Mouse (Mus musculus) cerebellum, postnatal 36 days (tissue): ENCODE results near the gene Gal3st1.

ENCODE experiments used
- DNase-seq, 2 experiments: peaks; one replicate each; pipeline ENCODE4 v3.0.0; 2021 to 2022; ENCODE audit warnings: mixed read lengths in 2 of 2

Gene Gal3st1

DNA sequence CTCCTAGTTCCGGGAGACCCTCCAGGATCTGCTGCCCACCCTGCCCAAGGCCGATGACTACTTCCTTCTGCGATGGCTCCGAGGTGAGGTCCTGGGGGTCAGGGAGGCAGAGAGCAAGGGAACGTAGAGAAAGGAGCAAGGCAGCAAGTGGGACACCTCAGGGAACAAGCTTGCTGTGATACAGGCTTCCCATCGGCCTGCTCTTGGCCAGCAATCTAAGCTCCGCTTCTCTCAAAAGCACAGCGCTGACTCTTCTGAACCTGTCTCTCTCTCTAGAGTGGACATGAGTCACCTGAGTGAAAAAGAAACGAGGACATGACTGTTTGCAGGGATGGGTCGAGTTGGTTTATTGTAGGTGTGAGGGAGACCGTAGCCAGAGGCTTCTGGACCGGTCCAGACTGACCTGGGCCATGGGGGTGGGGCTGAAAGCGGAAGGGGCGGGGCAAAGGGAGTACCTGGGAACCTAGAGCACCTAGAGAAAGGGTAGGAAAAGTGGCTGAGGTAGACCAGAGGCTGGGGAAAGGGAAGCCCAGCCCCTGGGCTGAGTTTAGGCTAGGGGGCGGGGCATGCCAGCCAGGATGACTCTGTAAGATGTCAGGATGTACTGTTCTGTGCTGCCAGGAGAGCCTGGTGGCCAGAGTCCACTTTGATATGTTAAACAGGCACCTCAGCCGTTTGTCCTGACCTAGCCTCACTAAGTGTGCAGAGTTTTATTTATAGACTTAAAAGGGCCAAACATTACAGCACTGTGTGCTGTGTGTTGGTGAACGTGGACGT lies 51.9 kb downstream of the Gal3st1 start:
- DNase-seq, result no peak

DNA sequence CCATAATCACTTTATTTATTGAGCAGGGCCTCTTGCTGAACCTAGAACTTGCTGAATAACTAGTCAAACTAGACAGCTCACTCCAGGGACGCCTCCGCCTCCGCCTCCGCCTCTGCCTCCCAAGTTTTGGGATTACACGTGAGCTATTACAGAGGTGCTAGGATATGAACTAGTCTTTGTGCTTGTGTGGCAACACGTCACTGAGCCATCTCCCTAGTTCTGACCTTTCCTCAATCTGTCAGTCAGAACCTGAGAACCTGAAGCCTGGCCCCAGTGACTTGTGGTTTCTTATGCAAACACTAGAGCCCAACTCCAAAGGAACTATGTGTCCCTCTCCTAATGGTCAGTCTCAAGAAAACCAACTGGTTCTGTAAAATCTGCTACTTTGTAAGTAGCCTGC lies 52.5 kb downstream of the Gal3st1 start:
- no peak for DNase-seq

DNA sequence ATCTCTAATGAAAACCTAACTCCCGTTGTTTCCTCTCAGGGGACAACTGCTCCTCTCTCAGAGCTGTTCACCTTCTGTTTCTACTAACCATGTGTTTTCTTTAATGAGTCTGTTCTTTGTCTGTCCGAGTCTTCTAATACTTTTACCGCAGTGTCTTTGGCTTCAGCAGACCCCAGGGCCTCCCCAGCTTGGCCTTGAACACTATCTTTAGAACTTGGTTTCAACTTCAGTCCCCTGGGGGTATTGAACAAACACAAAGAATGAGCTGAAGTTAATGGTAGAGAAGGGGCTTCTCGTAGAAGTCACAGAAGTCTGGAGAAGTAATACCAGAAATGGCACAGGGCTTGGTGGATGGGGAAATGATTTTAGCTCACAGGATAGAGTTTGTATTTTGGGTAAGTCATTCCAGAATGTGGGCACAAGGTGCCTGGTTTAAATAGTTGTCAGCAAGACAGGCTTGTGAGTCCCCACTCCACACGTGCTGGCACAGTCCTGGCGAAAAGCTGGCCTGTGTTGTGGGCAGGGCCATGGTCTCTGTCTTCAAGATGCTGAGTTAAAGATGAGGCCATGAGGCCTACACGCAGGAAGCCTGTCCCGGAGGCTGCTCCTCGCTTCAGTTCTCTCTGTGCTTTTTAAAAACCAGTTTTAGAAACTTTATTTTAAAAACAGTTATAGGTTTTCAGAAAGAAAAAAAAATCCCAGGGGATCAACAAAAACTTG lies 53.1 kb downstream of the Gal3st1 start:
- no peak for DNase-seq

DNA sequence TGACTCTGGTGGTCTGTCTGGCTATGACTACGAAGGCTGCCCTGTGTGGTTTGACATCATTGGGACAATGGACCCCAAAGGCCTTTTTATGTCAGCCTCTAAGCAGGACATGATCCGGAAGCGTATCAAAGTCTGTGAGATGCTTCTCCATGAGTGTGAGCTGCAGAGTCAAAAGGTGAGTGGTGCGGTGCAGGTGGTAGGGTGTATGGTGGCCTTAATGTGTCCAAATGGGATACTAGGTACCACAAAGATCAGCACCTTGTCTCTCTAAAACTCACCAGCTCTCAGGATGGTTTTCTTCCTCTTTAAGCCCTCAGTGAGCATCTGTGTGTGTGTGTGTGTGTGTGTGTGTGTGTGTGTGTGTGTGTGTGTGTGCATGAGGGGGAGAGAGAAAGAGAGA lies 56.5 kb downstream of the Gal3st1 start:
- DNase-seq, result no peak

DNA sequence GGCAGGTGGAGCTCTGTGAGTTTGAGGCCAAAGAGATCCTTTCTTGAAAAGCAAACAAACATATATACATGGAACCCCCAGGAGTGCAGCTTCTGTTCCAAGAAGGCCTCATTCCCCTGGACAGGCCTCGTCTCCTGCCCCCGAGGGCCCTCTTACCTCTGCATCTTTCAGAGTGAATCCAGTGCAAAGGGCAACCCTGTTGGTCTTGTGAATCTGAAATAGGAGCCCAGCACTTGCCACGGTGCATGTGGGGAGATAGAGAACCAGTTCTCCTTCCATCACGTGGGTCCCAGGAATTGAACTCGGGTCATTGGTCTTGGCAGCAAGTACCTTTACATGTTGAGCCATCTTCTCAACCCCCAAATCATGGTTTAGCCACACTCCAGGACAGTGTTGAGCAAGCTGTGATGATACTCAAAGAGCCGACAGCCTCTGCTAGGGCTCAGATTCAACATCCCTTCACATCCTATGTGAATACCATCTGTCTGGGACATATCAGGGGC lies 57.7 kb downstream of the Gal3st1 start:
- DNase-seq, result no peak

DNA sequence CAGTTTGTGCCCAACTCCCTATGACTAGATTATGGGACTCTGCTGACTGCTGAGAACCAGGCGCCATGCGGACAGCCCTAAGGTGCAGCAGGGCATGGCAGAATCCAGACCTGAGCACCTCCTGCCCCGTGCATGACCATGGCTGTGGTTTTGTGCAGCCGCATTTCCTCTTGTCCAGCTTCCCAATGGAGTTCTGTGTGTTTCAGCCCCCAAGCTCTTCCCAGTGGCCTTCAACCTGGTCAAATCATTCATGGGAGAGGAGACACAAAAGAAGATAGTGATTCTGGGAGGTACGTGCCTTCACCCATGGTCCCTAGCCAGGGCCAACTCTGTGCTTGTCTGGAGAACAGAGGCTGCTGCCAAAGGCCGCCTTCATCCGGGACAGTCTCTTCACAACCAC lies 59.6 kb downstream of the Gal3st1 start:
- no peak for DNase-seq

DNA sequence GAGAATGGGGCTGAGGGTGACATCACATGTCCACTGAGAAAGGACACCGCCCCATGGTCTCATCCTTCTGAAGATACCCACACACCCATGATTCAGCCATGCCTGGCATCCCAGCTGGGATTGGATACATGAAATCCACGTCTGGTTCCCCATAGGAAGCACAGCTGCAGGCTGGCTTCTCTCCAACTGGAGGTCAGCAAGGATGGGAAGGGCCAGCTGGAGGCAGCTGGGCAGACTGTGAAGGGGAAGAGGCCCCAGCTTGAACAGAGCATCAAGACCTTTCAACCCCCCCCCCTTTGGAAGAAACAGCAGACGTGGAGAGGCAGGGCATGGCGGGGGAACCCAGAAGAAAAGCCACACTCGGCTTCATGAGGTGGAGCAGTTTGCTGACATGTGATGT lies 63.1 kb downstream of the Gal3st1 start:
- DNase-seq, result no peak

DNA sequence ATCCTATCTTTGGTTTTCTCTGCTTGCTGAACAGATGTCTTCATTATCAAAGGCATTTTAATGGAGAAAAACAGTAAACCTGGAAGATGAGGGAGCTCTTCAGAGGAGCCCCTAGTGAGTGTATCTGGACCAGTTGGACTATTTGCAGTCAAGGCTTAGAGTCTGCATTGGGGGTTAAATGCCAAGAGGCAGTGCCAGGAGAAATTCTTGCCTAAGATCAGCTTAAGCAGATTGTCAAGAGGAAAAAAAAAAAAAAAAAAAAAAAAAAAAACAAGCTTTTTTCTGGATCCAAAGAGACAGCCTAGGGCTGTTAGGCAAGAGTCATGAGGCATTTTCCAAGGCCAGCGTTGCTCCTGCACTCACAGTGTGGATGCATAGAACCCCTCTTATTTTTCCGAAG lies 64.3 kb downstream of the Gal3st1 start:
- no peak for DNase-seq

DNA sequence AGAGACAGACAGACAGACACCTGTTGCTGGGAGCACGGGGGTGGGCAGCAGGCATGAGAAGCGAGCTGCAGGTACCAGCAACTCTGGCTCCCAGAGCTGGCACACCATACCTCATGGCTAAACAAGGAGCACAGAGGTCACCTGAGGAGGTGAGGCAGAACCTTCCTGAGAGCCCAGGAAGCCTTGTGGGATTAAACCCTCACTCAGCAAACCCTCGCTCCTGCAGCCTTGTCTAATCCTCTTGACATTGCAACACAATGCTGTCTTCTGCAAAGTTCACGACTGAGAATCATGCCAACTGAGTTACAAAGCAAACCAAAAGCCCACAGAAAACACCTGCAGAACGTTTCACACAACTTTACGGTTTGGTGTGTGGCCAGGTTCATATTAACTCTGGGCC lies 65.0 kb downstream of the Gal3st1 start:
- DNase-seq, result no peak
